Mouse (Mus musculus) bone marrow, adult 2 months (tissue): ENCODE results near the gene Ncor1. TPM values are rescaled to one million over a fixed set of nuclear protein-coding genes. Genes with fewer than 3 reads are reported as not detected.
A peak's percentile ranks its signal among the peaks of the same experiment; 100 is the strongest.

Experiments
- H3K27ac ChIP-seq: fragments of 200-500 bp; 2 replicates; pipeline ENCODE4 v1.5.1; 2012; ENCODE audit warnings: low read depth, mild to moderate bottlenecking, control low read depth, inconsistent platforms, low read length; ENCODE audit not compliant: control insufficient read depth, poor library complexity, insufficient read depth
- H3K4me1 ChIP-seq: fragments of 200-500 bp; 2 replicates; pipeline ENCODE4 v1.6.1; 2011; ENCODE audit warnings: low read length; ENCODE audit not compliant: control insufficient read depth, insufficient read depth
- H3K4me3 ChIP-seq: fragments of 200-500 bp; replicated peaks from 2 replicates; pipeline ENCODE3; 2011; ENCODE audit warnings: mild to moderate bottlenecking, low read depth, low read length, control low read depth; ENCODE audit not compliant: control insufficient read depth
- CTCF ChIP-seq: fragments of 200-500 bp; IDR thresholded peaks from 2 replicates; pipeline ENCODE4 v1.5.1; 2011; ENCODE audit warnings: low read length, control low read depth; ENCODE audit not compliant: control insufficient read depth, insufficient read depth
- POLR2A ChIP-seq: fragments of 200-500 bp; IDR thresholded peaks from 2 replicates; pipeline ENCODE4 v1.6.1; 2011; ENCODE audit warnings: low read depth, mild to moderate bottlenecking, control low read depth, low read length, borderline replicate concordance; ENCODE audit not compliant: control insufficient read depth
- WGBS: fragments of 180-500 bp; shearing (Covaris S2); methylation state at CpG from one replicate; pipeline ENCODE4 v1.1.7; 2018; 5-methylcytosine and 5-hydroxymethylcytosine counted together
- polyA plus RNA-seq: library from polyadenylated mRNA; stranded (reverse); fragments of >200 nt; gene quantifications from 2 replicates; pipeline ENCODE4 v1.2.4, GENCODE M21; 2011; ENCODE audit warnings: low replicate concordance; ENCODE audit not compliant: missing spikeins, insufficient read depth, insufficient read length

The Ncor1 gene
- polyA plus RNA-seq, 1 experiment = 172 TPM

DNA sequence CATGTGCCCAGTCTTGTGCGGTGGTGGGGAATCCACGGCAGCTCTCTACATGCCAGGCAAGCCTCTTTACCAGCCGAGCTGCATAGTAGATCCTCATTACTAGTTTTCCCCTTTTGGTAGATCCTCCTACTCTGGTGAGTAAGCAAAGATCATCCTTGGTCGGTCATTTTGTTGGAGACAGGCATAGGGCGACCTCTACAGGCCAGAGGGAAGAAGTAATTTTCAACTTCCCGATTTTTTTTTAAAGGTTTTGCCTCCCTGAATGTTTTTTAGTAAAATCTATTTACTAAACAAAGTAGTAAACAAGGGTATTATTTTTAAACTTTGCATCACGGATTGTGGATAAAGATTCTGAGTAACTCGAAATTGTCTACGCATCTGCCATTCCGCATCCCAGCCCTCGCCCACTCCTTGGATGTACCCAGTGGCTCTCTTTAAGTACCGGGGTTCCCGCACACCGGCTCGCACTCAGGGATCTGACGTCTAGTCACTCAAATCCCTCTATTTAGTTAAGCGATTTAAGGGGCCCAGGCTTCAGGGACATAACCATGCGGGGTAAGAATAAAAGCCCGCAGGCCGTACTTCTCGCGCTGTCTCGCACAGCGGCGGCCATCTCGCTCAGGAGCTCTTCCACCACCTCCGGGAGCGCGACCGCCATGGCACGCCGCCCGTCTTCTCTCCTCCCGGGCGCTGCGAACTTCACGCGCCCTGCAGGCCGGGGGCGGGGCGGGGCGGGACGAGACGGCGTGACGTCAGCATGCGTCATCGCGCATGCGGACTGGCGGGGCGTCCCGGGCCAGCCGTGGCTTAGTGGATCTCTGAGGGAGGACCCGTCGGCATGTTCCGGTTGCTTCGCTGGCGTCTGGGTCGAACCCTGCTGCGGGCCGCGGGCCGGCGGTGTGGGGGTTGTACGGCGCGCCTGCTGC lies 177.4 kb downstream of the Ncor1 start, which contains the start of the genes Zswim7 and Ttc19:
Gene Zswim7 (minus strand): TSS at position 701 of the 926 bp plus-strand sequence.
Gene Ttc19 (plus strand): TSS at position 799 of the 926 bp plus-strand sequence.
- H3K4me1 ChIP-seq = no peaks in the 10 kb centered on the region
- peak within 1 kb of the TSS; percentile 97 for H3K27ac ChIP-seq
- under 1% methylated on average over 66 of the region's 68 CpGs for WGBS
- TF ChIP-seq CTCF (peak; percentile 40; the same call in 1 of the 2 replicates), POLR2A (peak; percentile 82; the same call in 1 of the 2 replicates)
- H3K4me3 ChIP-seq = peak within 1 kb of the TSS; percentile 89

GRCm38 (mm10) chr11:62278027-62278426 lies 180.3 kb downstream of the Ncor1 start:
- Histone ChIP-seq H3K4me1 (no peaks in the 10 kb centered on the region), H3K27ac (no peak overlapping the region), H3K4me3 (no peak overlapping the region)
- WGBS = 13% methylated on average over 5 of the region's 5 CpGs
- TF ChIP-seq POLR2A (no peak), CTCF (peak; percentile 84)

- TF ChIP-seq POLR2A = no peak
- TF ChIP-seq CTCF = no peak
- Histone ChIP-seq H3K4me3 (no peak overlapping the region), H3K27ac (no peak overlapping the region), H3K4me1 (no peaks in the 10 kb centered on the region)
- 86% methylated on average over 8 of the region's 8 CpGs for WGBS
Measured at GRCm38 (mm10) chr11:62277086-62277485, 181.3 kb downstream of the Ncor1 start.

GRCm38 (mm10) chr11:62270851-62271250 lies 187.5 kb downstream of the Ncor1 start:
- Histone ChIP-seq H3K4me1 (no peaks in the 10 kb centered on the region), H3K4me3 (no peak overlapping the region), H3K27ac (no peak overlapping the region)
- TF ChIP-seq POLR2A (no peak), CTCF (no peak)
- 71% methylated on average over 5 of the region's 5 CpGs for WGBS

DNA sequence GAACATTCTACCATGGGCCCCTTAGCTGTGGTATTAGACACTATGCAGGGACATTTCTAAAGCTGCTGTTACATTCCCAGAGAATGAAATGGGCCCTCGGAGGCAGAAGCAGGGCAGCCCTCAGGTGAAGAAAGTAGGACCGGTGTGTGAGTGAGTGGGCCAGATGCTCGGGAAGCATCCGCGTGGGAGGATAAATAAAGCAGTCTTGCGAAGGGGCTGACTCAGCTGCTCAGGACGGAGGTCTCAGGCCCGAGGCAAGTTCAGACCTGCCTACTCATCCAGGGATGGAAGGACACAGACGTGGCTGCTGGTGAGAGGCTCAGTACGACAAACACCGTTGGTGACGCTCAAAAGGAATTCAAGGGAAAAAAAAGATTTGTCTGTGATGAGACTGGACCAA lies 189.2 kb downstream of the Ncor1 start:
- Histone ChIP-seq H3K27ac (no peak overlapping the region), H3K4me1 (no peaks in the 10 kb centered on the region), H3K4me3 (no peak overlapping the region)
- WGBS = 89% methylated on average over 12 of the region's 12 CpGs
- TF ChIP-seq POLR2A = no peak
- no peak for TF ChIP-seq CTCF

- H3K4me1 ChIP-seq = no peaks in the 10 kb centered on the region
Measured at GRCm38 (mm10) chr11:62268381-62268780, 190.0 kb downstream of the Ncor1 start.

DNA sequence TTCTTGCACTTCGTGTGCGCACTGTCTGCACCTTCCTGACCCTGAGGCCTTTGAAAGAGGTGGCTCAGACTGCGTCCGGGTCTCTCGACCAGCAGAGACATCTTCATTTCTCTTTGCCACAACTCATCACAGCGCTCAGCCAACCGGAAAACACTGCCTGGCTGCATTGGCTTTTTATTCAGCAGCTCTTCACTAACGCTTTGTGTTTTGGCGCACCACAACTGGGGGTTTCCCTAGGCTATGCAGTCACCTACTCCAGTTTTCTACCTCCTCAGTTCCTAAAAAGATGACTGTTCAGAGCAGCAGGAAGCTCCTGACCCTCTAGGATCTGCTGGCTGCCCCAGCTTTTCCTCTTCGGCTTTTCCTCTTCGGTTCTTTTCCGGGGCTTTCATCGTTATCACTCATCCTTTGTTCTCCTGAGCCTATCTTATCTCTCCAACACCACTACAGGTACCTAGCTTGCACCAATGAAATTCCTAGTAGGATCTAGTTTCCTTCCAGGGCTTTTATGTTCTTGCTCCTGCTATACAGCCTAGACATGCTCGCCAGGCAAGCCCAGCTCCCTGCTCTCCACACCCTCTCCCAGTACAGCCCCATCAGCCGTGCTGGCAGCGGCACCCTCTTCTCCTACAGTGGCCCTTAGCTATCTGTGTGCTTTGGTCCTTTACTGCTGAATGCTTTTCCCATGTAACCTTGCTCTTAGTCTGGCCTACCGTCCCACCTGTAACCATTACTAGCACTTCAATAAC lies 191.7 kb downstream of the Ncor1 start:
- H3K27ac ChIP-seq = no peak overlapping the region
- no peak overlapping the region for H3K4me3 ChIP-seq
- no peak for TF ChIP-seq POLR2A
- TF ChIP-seq CTCF = no peak
- no peaks in the 10 kb centered on the region for H3K4me1 ChIP-seq
- 83% methylated on average over 17 of the region's 17 CpGs for WGBS

More at GRCm38 (mm10) chr11:62268381-62268780, 190.0 kb downstream of the Ncor1 start:
- TF ChIP-seq POLR2A (no peak), CTCF (no peak)
- Histone ChIP-seq H3K4me3 (no peak overlapping the region), H3K27ac (no peak overlapping the region)
- 66% methylated on average over 8 of the region's 8 CpGs for WGBS

Other genes starting within 250 kb of the Ncor1 start
- 0.52 TPM in 1 of 2 replicates, not detected in the other for gene Adora2b, start 209.6 kb downstream of the Ncor1 start, polyA plus RNA-seq
- 7.8 and 8.6 TPM in 2 replicates for gene Zswim7, start 177.2 kb downstream of the Ncor1 start, polyA plus RNA-seq
- 2.6 and 4.2 TPM in 2 replicates for gene Ttc19, start 177.1 kb downstream of the Ncor1 start, polyA plus RNA-seq
- gene Pigl, start 81 bp downstream of the Ncor1 start, polyA plus RNA-seq = 1.8 and 5.3 TPM in 2 replicates
- 20.9 and 22.2 TPM in 2 replicates for gene Cenpv, start 80.7 kb upstream of the Ncor1 start, polyA plus RNA-seq
- 467 and 492 TPM in 2 replicates for gene Ubb, start 92.6 kb upstream of the Ncor1 start, polyA plus RNA-seq
- gene Trpv2, start 115.9 kb upstream of the Ncor1 start, polyA plus RNA-seq = 10.0 and 22.0 TPM in 2 replicates
- gene Lrrc75a, start 190.0 kb upstream of the Ncor1 start, polyA plus RNA-seq = 0.49 and 2.5 TPM in 2 replicates
- 5.2 and 6.8 TPM in 2 replicates for gene Mmgt2, start 190.1 kb upstream of the Ncor1 start, polyA plus RNA-seq